Mouse (Mus musculus) retina, adult 2 months (tissue): ENCODE data around the gene Stat6.

Experiments used
- DNase-seq: peaks from one replicate; pipeline ENCODE4 v3.0.0-alpha.2; 2012; ENCODE audit warnings: low read depth, low spot score

Gene Stat6

GRCm38 (mm10) chr10:127615034-127615374 is 27.8 kb upstream of the Stat6 start:
- DNase-seq: no peak

DNA sequence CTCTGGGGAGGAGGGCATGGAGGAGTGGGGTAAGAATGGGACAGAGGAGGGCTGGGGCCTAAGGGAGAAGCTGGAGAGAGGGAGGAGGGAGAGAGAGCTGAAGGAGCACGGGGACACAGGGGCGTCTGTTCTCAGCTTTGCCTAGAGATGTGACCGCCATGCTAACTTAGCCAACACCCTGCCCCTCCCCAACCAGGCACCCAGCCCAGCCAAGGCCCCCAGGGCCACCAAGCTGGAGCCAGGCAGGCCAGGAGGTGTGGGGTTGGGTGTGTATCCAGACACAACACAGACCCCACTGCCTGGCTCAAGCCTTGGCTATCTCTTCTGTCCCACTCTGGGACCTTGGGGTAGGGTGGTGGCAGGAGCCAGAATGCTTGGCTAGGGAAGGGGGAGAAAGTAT is 27.2 kb upstream of the Stat6 start:
- no peak for DNase-seq

DNA sequence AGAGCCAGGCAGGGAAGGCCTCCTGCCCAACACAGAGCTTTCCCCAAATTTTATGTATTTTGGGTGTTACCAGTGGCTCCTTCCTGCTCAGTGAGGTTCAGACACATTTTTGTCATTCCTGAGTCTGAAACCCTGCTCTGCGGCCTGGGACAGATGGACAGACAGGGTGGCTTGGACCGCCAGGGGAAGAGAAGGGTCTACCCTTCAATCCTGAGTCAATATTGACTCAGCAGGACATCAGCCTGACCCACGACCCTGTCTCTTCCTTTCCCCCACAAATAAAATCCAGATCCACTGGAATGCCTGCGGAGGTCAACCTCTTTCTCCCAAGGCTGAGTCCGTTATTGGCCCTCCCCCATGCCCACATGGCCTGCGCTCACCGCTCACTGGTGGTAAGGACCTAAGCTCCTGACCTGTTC is 26.5 kb upstream of the Stat6 start:
- DNase-seq: no peak

DNA sequence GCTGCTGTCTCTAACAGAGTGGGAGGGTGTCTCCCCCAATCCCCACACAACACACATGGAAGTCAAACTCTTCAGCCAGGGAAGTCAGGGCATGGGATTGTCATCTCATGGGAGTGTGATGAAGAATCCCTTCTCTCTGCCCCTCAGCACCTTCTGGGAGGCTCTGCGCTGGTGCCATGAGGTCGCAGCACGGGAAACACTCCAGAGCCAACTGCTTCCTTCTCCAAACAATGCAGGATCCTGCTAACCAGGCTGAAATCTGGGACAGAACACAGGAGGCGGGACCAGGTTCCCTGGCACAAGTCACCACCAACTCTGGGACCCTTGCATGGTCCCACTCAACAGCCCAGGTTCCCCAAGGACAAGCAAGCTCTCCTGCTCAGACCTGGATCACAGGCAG is 25.5 kb upstream of the Stat6 start:
- DNase-seq: no peak

DNA sequence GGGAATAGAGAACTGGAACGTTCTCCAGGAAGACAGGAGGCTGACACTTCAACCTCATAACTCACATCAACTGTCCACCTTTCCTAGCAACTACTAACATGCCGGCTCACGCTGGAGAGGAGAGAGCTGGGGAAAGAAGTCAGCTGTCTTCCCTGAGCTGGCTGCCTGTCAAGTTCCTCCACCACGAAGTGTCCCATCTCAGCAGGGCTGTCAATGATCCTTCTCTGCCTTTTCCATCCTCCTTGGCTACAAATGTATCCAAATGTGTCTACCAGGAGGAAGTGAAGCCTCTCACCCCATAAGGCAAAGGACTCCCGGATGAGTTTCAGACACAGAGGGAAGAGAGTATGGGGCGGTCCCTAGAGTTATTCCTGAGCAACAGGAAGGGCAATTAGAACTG is 24.6 kb upstream of the Stat6 start:
- no peak for DNase-seq

- DNase-seq: no peak
Observed at GRCm38 (mm10) chr10:127619119-127619721, 23.6 kb upstream of the Stat6 start.

GRCm38 (mm10) chr10:127619941-127620405 is 22.8 kb upstream of the Stat6 start:
- no peak for DNase-seq

GRCm38 (mm10) chr10:127620406-127621190 is 22.2 kb upstream of the Stat6 start, which contains the start of gene Lrp1:
TSS of gene Lrp1 (minus strand) at chr10:127621148.
- no peak for DNase-seq

- no peak for DNase-seq
Observed at GRCm38 (mm10) chr10:127621191-127622056, 21.4 kb upstream of the Stat6 start.

DNA sequence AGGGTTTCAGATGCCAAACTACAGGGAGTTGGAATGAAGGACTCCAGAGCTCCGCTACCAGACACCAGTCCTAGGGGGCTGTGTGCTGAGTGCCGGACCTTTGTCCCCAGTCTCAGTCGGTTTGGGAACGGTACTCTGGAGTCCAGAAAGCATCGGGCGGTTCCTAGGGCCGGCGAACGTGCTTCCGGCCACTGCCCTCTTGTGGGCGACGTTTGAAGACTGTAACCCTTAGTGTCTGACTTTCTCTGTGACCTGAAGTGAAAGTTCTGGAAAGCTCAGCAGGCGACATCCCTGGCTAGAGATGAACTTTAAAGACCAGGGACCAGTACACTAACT is 20.8 kb upstream of the Stat6 start:
- DNase-seq: no peak

DNA sequence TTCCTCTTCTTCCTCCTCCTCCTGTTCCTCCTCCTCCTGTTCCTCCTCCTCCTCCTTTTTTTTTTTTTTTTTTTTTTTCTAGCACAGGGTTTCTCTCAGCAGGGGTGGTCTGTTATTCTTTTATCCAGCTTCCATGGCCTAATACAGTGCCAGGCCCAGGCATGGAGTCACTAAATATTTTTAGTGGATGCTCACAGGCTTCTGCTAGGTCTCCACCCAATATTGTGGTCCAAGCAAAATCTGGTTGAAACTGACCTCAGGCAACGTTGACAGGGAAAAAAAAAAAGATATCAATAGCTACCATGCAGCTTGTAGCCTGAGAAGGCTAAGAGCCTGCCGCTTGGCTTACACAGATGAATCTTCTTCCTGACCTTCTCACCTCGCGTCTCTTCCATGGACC is 20.1 kb upstream of the Stat6 start:
- no peak for DNase-seq

GRCm38 (mm10) chr10:127623439-127624216 is 19.2 kb upstream of the Stat6 start:
- DNase-seq: no peak

DNA sequence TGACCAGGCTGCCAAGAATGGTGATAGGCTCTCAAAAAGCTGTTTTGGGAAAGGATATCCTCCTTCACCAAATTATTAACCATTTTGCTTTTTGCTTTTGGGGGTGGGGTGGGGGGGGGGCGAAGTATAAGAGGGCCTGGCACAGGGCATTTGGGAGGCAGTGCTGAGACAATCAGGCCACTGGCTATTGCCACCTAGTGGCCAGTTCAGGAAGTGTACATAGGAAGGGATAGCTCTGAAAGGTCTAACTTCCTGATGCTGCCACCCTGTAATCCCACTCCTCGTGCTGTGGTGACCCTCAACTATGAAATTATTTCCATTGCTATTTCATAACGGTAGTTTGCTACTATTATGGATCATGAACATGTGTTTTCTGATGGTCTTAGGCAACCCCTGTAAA is 16.4 kb upstream of the Stat6 start:
- no peak for DNase-seq

- no peak for DNase-seq
Observed at GRCm38 (mm10) chr10:127631261-127632214, 11.2 kb upstream of the Stat6 start.

- DNase-seq: no peak
Observed at GRCm38 (mm10) chr10:127632668-127633271, 10.0 kb upstream of the Stat6 start.

DNA sequence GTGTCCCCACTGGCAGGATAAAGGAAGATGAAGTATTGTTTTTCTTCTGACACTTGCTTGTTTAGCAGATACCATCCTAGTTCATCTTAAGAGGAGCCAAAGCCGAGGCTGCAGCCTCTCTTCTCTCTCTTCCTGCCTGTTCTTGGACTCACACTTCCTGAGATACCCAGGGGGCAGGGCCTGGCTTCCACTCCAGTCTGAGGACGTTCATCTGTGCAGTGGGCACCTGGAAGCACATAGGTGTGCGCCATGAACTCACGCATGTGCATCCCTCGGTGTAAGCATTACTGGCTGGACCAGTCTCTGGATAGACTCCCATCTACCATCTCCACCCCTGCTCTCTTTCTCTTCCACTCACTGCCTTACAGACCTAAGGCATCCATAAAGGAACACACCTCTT is 2.4 kb upstream of the Stat6 start:
- no peak for DNase-seq

GRCm38 (mm10) chr10:127641861-127642771 is 670 bp upstream of the Stat6 start:
- DNase-seq: no peak

GRCm38 (mm10) chr10:127643553-127644238 is 910 bp downstream of the Stat6 start:
- DNase-seq: no peak
